Mouse (Mus musculus): ENCODE measurements around the gene Trpt1. TPM values are rescaled to one million over a fixed set of nuclear protein-coding genes. Genes with fewer than 3 reads are reported as not detected.
A peak's percentile ranks its signal among the peaks of the same experiment; 100 is the strongest.

The Trpt1 gene
- polyA plus RNA-seq, 1 experiment from 2014 or later = 5.8 TPM

DNA sequence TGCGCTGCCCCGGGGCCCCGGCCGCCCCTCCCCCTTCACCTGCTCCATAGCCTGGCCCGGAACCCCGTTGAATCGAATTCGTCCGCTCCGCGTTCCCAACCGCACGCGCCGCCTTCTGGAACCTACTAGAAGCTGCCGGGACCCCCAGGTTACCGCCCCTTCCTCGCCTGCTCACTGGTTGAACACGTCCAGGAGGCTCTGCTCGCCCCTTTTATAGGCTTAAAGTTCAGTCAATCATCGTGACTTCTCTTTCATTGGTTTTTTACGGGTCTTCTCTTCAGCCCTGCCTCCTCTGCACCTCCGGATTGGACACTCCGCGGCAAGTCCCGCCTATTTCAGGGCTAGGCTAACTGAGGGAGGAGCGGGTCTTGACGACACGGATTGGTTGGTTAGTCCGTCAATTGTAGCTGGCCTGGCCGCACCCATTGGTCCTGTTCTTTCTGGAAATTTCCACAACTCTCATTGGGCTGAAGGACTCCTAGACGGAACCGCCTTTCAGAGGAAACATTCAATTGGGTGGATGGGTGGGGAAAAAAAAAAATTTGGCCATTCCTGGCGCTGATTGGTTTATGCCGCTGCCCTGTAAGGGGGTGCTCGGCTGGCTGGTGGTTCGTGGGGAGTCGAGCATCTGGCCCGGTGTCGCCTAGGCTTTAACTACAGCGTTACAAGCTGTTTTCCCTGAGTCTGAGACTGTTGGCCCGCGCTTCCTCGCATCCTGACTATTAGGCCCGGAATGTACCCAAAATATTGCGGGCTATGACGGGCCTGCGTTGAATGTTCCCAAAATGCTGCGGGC is 44.1 kb downstream of the Trpt1 start, which contains the start of gene Stip1:
Gene Stip1, minus strand, starts transcription at position 127 of the 796 bp plus-strand sequence.
- DNase-seq (ENCODE audit: low spot score) = peak; percentile 100

DNA sequence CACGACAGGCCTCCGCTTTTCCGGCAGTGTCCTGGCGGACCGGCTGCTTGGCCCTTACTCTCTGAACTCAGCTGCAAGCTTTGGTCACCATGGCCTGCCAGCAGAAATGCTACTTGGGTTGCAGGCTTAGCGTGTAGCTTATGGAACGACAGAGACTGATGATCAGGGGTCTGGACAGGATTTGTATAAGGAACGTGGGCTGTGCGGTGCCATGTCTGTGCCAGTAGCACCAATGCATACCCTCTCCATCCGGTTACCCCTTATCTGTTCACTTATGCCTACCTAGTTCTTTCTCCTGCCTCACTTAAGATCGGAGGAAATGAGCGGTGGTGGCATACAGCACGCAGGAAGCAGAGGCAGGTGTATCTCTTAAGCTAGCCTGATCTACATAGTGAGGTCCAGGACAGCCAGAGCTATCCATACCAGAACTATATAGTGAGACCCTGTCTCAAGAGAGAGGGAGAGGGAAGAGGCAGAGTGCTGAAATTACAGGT is 44.8 kb downstream of the Trpt1 start:
- DNase-seq (ENCODE audit: low spot score) = peak; percentile 57

DNA sequence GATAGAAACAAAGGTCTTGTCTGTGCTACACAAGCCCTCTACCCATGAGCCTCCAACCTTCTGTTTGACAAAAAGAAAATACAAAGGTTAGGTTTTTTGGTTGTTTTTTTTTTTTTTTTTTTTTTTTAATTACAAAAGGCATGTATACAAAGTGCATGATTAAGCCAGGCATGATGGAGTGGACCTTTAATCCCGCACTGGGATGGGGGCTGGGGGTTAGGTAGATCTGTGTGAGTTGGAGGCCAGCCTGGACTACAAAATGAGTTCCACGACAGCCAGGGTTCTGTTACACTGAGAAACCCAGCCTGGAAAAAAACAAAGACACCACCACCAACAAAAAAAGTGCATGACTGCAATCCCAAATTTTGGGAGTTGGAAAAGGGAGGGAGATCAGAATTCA is 45.2 kb downstream of the Trpt1 start:
- no peak for DNase-seq (ENCODE audit: low spot score)

DNA sequence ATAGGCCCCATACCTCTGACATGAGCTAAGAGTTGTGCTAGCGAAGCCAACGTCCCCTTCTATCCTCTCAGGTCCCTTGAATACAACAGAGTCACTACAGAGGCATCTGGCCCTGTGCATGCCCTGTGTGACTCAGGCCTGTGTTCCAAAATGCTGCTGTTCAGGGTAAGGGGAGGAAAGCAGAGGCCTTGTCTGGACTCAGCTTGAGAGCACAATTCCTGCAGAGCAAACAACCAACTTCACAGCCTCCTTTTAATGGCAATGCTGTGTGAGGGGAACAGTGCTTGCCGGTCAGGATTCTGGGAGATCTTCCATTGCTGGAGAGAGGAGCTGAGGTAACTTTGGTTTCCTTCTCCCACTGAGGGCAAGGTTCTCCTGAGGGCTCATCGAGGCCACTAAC is 48.3 kb downstream of the Trpt1 start:
- no peak for DNase-seq (ENCODE audit: low spot score)

DNA sequence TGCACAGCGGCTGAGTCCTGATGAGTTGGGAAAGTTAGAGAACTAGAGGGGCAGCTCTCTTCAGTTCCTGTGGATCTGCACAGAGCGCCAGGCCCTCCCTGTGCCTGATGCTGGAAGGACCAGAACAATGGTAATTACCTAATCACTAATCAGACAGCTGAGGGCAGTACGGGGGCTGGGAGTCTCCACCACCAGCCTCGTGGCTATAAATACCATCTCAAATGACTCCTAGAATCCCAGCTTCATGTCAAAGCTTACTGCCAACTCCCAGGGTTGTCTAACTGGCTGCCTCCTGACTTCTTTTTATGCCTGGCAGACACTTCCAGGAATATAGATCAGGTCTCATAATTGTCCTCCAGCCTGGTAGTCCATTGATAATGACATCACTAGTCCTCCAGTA is 48.8 kb downstream of the Trpt1 start:
- DNase-seq (ENCODE audit: low spot score) = no peak

Other genes with a start within 250 kb of the Trpt1 start
- gene Rps6ka4, start 155.5 kb upstream of the Trpt1 start, polyA plus RNA-seq (2015; fragmentation: Nextera tagmentation; extraction: Ambion mirVana) = 9.9 and 11.8 TPM in 2 replicates
- gene Ccdc88b, start 137.9 kb upstream of the Trpt1 start, polyA plus RNA-seq (2015; fragmentation: Nextera tagmentation; extraction: Ambion mirVana) = 18.8 and 23.0 TPM in 2 replicates
- gene Trmt112, start 86.4 kb upstream of the Trpt1 start, polyA plus RNA-seq (2015; fragmentation: Nextera tagmentation; extraction: Ambion mirVana) = 234 and 240 TPM in 2 replicates
- 276 and 282 TPM in 2 replicates for gene Prdx5, start 86.0 kb upstream of the Trpt1 start, polyA plus RNA-seq (2015; fragmentation: Nextera tagmentation; extraction: Ambion mirVana)
- gene Esrra, start 74.3 kb upstream of the Trpt1 start, polyA plus RNA-seq (2015; fragmentation: Nextera tagmentation; extraction: Ambion mirVana) = 11.4 and 13.7 TPM in 2 replicates
- 7.4 and 8.0 TPM in 2 replicates for gene Catsperz, start 70.8 kb upstream of the Trpt1 start, polyA plus RNA-seq (2015; fragmentation: Nextera tagmentation; extraction: Ambion mirVana)
- 3.6 and 5.0 TPM in 2 replicates for gene Kcnk4, start 61.6 kb upstream of the Trpt1 start, polyA plus RNA-seq (2015; fragmentation: Nextera tagmentation; extraction: Ambion mirVana)
- gene Bad, start 54.3 kb upstream of the Trpt1 start, polyA plus RNA-seq (2015; fragmentation: Nextera tagmentation; extraction: Ambion mirVana) = 66.7 and 69.9 TPM in 2 replicates
- gene Gpr137, start 53.7 kb upstream of the Trpt1 start, polyA plus RNA-seq (2015; fragmentation: Nextera tagmentation; extraction: Ambion mirVana) = 12.3 and 19.5 TPM in 2 replicates
- 421 and 425 TPM in 2 replicates for gene Ppp1r14b, start 21.2 kb upstream of the Trpt1 start, polyA plus RNA-seq (2015; fragmentation: Nextera tagmentation; extraction: Ambion mirVana)
- gene Plcb3, start 19.7 kb upstream of the Trpt1 start, polyA plus RNA-seq (2015; fragmentation: Nextera tagmentation; extraction: Ambion mirVana) = 6.2 and 7.3 TPM in 2 replicates
- gene Fkbp2, start 15.6 kb upstream of the Trpt1 start, polyA plus RNA-seq (2015; fragmentation: Nextera tagmentation; extraction: Ambion mirVana) = 90.6 and 99.5 TPM in 2 replicates
- gene Vegfb, start 8.5 kb upstream of the Trpt1 start, polyA plus RNA-seq (2015; fragmentation: Nextera tagmentation; extraction: Ambion mirVana) = 23.9 and 24.8 TPM in 2 replicates
- gene Dnajc4, start 3.6 kb upstream of the Trpt1 start, polyA plus RNA-seq (2015; fragmentation: Nextera tagmentation; extraction: Ambion mirVana) = 17.9 and 21.3 TPM in 2 replicates
- 32.4 and 34.6 TPM in 2 replicates for gene Nudt22, start within 50 bp of the Trpt1 start, polyA plus RNA-seq (2015; fragmentation: Nextera tagmentation; extraction: Ambion mirVana)
- 217 and 226 TPM in 2 replicates for gene Fermt3, start 23.3 kb downstream of the Trpt1 start, polyA plus RNA-seq (2015; fragmentation: Nextera tagmentation; extraction: Ambion mirVana)
- gene Stip1, start 43.8 kb downstream of the Trpt1 start, polyA plus RNA-seq (2015; fragmentation: Nextera tagmentation; extraction: Ambion mirVana) = 149 and 196 TPM in 2 replicates
- 15.3 and 16.6 TPM in 2 replicates for gene Macrod1, start 60.7 kb downstream of the Trpt1 start, polyA plus RNA-seq (2015; fragmentation: Nextera tagmentation; extraction: Ambion mirVana)
- 1.3 and 1.5 TPM in 2 replicates for gene Flrt1, start 109.6 kb downstream of the Trpt1 start, polyA plus RNA-seq (2015; fragmentation: Nextera tagmentation; extraction: Ambion mirVana)
- gene Otub1, start 210.2 kb downstream of the Trpt1 start, polyA plus RNA-seq (2015; fragmentation: Nextera tagmentation; extraction: Ambion mirVana) = 166 TPM in 2 replicates
- 1,177 and 1,274 TPM in 2 replicates for gene Cox8a, start 221.5 kb downstream of the Trpt1 start, polyA plus RNA-seq (2015; fragmentation: Nextera tagmentation; extraction: Ambion mirVana)
- 63.9 TPM in 2 replicates for gene Naa40, start 245.1 kb downstream of the Trpt1 start, polyA plus RNA-seq (2015; fragmentation: Nextera tagmentation; extraction: Ambion mirVana)

All from thymus, postnatal 0 days (tissue).